Comparison of ENCODE assay signal across 8 mouse cellular contexts in the genomic region with DNA sequence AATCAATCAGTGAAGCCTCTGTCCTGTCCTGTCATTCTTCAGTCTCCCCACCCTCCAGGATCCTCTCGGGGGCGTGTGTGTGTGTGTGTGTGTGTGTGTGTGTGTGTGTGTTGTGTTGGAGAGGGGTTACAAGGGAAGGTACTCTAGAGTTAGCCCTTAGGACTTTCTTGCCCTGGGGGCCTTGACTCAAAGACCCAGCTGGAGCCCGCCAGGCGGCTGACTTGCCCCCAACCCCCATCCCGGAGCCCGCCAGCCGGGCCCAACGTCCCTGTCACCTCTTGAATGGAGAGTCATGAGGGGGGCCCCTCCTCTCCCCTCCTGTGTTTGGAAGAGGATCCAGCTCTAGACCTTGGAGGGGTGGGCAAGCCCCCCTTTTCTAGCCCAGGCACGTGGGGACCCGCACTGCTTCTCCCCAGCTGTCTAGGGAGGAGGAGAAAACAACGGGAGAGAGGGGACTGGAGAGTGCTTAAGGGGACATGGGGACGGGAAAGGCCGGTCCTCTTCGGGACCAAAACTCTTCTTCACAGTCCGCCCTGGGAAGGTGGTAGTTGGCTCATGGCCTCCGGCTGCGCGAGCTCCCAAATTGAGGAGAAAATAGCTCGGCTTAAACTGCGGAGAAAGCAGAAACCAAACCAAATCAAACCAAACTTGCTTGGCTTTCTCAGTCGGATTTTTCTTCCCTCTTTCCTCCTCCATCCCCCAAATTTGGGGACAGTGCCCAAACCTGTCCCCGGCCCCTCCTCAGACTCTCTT. TPM values are rescaled to one million over a fixed set of nuclear protein-coding genes. Genes with fewer than 3 reads are reported as not detected.
DNase-seq lines count a peak whose midpoint lies in the region; ATAC-seq and TF ChIP-seq lines count a peak whose summit lies in the region.

No protein-coding gene starts in this region.

- H3K36me3 ChIP-seq in forebrain, embryonic 10.5 days (replicated peaks), result no peaks in the 10 kb centered on the region
- H3K36me3 ChIP-seq in forebrain, embryonic 15.5 days, result no peaks in the 10 kb centered on the region
- H3K36me3 ChIP-seq in ES-Bruce4 (ENCODE audit: control insufficient read depth, insufficient read depth, low read length, poor library complexity, severe bottlenecking), result peaks cover 10% of the 10 kb centered on the region
- H3K36me3 ChIP-seq in heart, embryonic 13.5 days, result peaks cover 3% of the 10 kb centered on the region; the same call in 1 of the 2 replicates
- H3K36me3 ChIP-seq in lung, embryonic 15.5 days, result peaks cover 6% of the 10 kb centered on the region; the same call in 1 of the 2 replicates

- H3K27me3 ChIP-seq in forebrain, embryonic 10.5 days (ENCODE audit: poor library complexity, severe bottlenecking), result peaks cover 100% of the 10 kb centered on the region
- peaks cover 95% of the 10 kb centered on the region for H3K27me3 ChIP-seq in forebrain, embryonic 15.5 days
- H3K27me3 ChIP-seq in ES-Bruce4 (ENCODE audit: control insufficient read depth, insufficient read depth, low read length, poor library complexity, severe bottlenecking), result no peaks in the 10 kb centered on the region
- peaks cover 98% of the 10 kb centered on the region for H3K27me3 ChIP-seq in heart, embryonic 13.5 days (replicated peaks)
- H3K27me3 ChIP-seq in lung, embryonic 15.5 days, result peaks cover 80% of the 10 kb centered on the region

- TF ChIP-seq EP300 in ES-Bruce4 (IDR thresholded peaks at IDR 0.05; ENCODE audit: insufficient read depth, low read depth, low read length), result peak; percentile 64; the same call in 1 of the 2 replicates

- H3K4me3 ChIP-seq in forebrain, embryonic 10.5 days, result peak overlapping the region; percentile 8
- H3K4me3 ChIP-seq in forebrain, embryonic 15.5 days, result no peak overlapping the region
- H3K4me3 ChIP-seq in ES-Bruce4 (ENCODE audit: low read depth, low read length), result peak overlapping the region; percentile 54
- peak overlapping the region; percentile 46 for H3K4me3 ChIP-seq in heart, embryonic 13.5 days
- peak overlapping the region; percentile 37 for H3K4me3 ChIP-seq in lung, embryonic 15.5 days

- ATAC-seq in forebrain, embryonic 15.5 days (replicated peaks), result no peak
- no peak for ATAC-seq in heart, embryonic 13.5 days (ENCODE audit: extremely low read depth, insufficient number of reproducible peaks, low FRiP score, low TSS enrichment)
- ATAC-seq in lung, embryonic 15.5 days (ENCODE audit: borderline replicate concordance, extremely low read depth, low FRiP score, low TSS enrichment), result peak; percentile 55; the same call in 1 of the 2 replicates

- no peak for DNase-seq in forebrain, embryonic 10.5 days (ENCODE audit: extremely low spot score, low spot score)
- DNase-seq in layer of hippocampus, adult 8-10 months (ENCODE audit: low spot score in 2 of 2), result no peak
- DNase-seq in thymus, adult 18-20 months, result no peak
- DNase-seq in frontal cortex, postnatal 14 days (ENCODE audit: low spot score in 2 of 2), result no peak

- no peak for TF ChIP-seq CTCF in ES-Bruce4 (IDR thresholded peaks at IDR 0.05; ENCODE audit: low read depth, low read length)

- WGBS in forebrain, embryonic 10.5 days, result under 1% methylated on average over 22 of the region's 22 CpGs
- 2% methylated on average over 22 of the region's 22 CpGs for WGBS in forebrain, embryonic 15.5 days
- 2% methylated on average over 22 of the region's 22 CpGs for WGBS in heart, embryonic 13.5 days
- under 1% methylated on average over 22 of the region's 22 CpGs for WGBS in lung, embryonic 15.5 days

- H3K4me2 ChIP-seq in forebrain, embryonic 15.5 days (replicated peaks), result no peak overlapping the region
- peak overlapping the region; percentile 70 for H3K4me2 ChIP-seq in heart, embryonic 13.5 days
- H3K4me2 ChIP-seq in lung, embryonic 15.5 days, result peak overlapping the region; percentile 65

- peak overlapping the region; percentile 40; the same call in 1 of the 2 replicates for H3K27ac ChIP-seq in forebrain, embryonic 10.5 days
- H3K27ac ChIP-seq in forebrain, embryonic 15.5 days (replicated peaks), result no peak overlapping the region
- H3K27ac ChIP-seq in ES-Bruce4 (ENCODE audit: insufficient read depth, low read length), result no peak overlapping the region
- H3K27ac ChIP-seq in heart, embryonic 13.5 days (replicated peaks), result 0 out of 2 replicates have a peak overlapping the region, but pooled peaks have one; percentile 2
- H3K27ac ChIP-seq in lung, embryonic 15.5 days, result peak overlapping the region; percentile 80

- no peak overlapping the region for H3K9ac ChIP-seq in forebrain, embryonic 15.5 days (replicated peaks)
- H3K9ac ChIP-seq in ES-Bruce4 (ENCODE audit: low read depth, poor library complexity, severe bottlenecking), result peak overlapping the region; percentile 80
- peak overlapping the region; percentile 69 for H3K9ac ChIP-seq in heart, embryonic 13.5 days
- H3K9ac ChIP-seq in lung, embryonic 15.5 days, result peak overlapping the region; percentile 35

- H3K4me1 ChIP-seq in forebrain, embryonic 10.5 days, result peaks cover 52% of the 10 kb centered on the region
- peaks cover under 1% of the 10 kb centered on the region; the same call in 1 of the 2 replicates for H3K4me1 ChIP-seq in forebrain, embryonic 15.5 days
- H3K4me1 ChIP-seq in ES-Bruce4 (ENCODE audit: control insufficient read depth, insufficient read depth, low read length), result peaks cover 2% of the 10 kb centered on the region
- peaks cover 27% of the 10 kb centered on the region for H3K4me1 ChIP-seq in heart, embryonic 13.5 days
- peaks cover 49% of the 10 kb centered on the region for H3K4me1 ChIP-seq in lung, embryonic 15.5 days

- H3K9me3 ChIP-seq in forebrain, embryonic 10.5 days, result no peaks in the 10 kb centered on the region
- H3K9me3 ChIP-seq in forebrain, embryonic 15.5 days, result no peaks in the 10 kb centered on the region
- H3K9me3 ChIP-seq in ES-Bruce4 (replicated peaks; ENCODE audit: control insufficient read depth, insufficient read depth, low read length, poor library complexity, severe bottlenecking), result no peaks in the 10 kb centered on the region
- no peaks in the 10 kb centered on the region for H3K9me3 ChIP-seq in heart, embryonic 13.5 days
- H3K9me3 ChIP-seq in lung, embryonic 15.5 days, result no peaks in the 10 kb centered on the region

- no peak for TF ChIP-seq POLR2A in ES-Bruce4 (IDR thresholded peaks at IDR 0.05; ENCODE audit: insufficient read depth, low read length)

RNA-seq across cellular contexts. Expression of a gene that starts 15.2 kb away (rescaled TPM):
- polyA plus RNA-seq in forebrain, embryonic 10.5 days (2016; fragmentation: Nextera tagmentation; extraction: Ambion mirVana), result 10.6 and 13.9 TPM in 2 replicates
- polyA plus RNA-seq in forebrain, embryonic 15.5 days (2015; fragmentation: Nextera tagmentation; extraction: Ambion mirVana), result 1.7 and 2.4 TPM in 2 replicates
- 29.8 and 30.1 TPM in 2 replicates for polyA plus RNA-seq in ES-Bruce4 (2011; ENCODE audit: insufficient read depth, insufficient read length, low read depth, missing spikeins)
- polyA plus RNA-seq in heart, embryonic 13.5 days (2015; fragmentation: Nextera tagmentation; extraction: Ambion mirVana), result 9.4 and 12.8 TPM in 2 replicates
- polyA plus RNA-seq in lung, embryonic 15.5 days (2015; fragmentation: Nextera tagmentation; extraction: Ambion mirVana), result 59.7 and 63.9 TPM in 2 replicates
- 1 to 10 TPM; 2.2 to 3.4 (median 2.6) TPM for total RNA-seq in layer of hippocampus, adult 8-10 months (2022)

Comparison
In these comparisons a context has a peak if more than half of its experiments do, and no peak if none do; other contexts are left out.
1. H3K27ac ChIP-seq: peak in forebrain, embryonic 10.5 days (single experiment), heart, embryonic 13.5 days (single experiment) and lung, embryonic 15.5 days (single experiment); none in forebrain, embryonic 15.5 days (single experiment) and ES-Bruce4 (single experiment).